Mouse (Mus musculus) mesoderm, embryonic 11.5 days (tissue): ENCODE results near the gene Fam69b.

Source experiments
- DNase-seq: peaks from one replicate; pipeline ENCODE4 v3.0.0-alpha.2; 2012; ENCODE audit warnings: low read depth, low spot score

Fam69b gene

DNA sequence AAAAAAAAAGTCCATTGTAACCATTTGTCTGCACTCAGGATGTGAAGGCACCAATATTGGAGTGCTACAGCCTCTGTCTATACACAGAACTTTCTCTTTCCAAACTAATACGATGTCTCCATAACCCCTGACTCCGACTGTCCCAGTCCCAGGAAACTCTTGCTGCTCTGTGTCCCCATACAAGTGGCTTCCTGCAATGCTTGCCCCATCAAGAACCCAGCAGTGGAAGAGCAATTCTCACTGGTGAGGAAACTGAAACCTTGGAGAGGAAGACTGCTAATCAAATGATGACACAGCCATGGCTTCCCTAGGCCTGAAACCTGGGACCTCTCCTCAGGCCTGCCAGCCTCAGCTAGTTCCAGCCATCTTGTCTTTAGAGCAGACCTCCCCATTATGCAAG is 30.4 kb upstream of the Fam69b start:
- no peak for DNase-seq

GRCm38 (mm10) chr2:26598462-26598861 is 29.8 kb upstream of the Fam69b start:
- no peak for DNase-seq

DNA sequence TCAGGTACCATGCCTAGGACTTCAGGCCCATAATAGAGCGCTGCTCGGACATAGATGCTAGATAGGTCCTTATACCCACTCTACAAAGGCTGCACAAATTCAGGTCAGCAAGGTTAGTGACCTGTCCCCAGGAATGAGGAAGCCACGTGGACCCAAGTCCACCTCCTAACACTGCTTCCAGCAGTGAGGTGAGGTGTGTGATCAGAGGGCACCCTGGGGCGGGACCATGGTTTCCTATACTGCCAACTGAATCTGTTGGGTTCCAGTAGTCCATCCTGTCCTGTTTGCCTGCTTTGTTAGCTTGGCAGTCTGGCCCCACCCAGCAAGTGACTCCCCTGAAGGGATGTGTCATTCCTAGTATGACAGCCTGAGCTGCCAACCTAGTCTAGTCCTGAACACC is 28.3 kb upstream of the Fam69b start:
- DNase-seq, result no peak

GRCm38 (mm10) chr2:26600664-26601063 is 27.6 kb upstream of the Fam69b start:
- DNase-seq, result no peak

DNA sequence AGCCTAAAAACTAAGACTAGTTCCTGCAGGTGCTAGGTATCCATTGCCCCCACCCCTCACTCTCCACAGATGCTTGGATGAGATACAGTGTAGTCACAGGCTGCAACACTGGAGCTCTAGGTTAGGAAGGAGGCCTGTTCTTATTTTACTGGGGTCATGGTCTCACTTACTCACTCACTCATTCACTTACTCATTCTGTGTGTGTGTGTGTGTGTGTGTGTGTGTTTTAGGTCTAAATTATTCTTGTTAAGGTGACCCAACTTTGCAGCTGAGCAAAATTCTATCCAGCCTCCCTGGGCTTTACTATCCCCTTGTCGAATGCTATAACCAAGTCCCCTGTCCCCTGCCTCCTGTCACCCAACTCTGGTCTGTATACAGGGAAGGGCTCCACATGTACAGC is 26.7 kb upstream of the Fam69b start:
- DNase-seq, result no peak

- no peak for DNase-seq
Measured at GRCm38 (mm10) chr2:26602631-26603030, 25.6 kb upstream of the Fam69b start.

DNA sequence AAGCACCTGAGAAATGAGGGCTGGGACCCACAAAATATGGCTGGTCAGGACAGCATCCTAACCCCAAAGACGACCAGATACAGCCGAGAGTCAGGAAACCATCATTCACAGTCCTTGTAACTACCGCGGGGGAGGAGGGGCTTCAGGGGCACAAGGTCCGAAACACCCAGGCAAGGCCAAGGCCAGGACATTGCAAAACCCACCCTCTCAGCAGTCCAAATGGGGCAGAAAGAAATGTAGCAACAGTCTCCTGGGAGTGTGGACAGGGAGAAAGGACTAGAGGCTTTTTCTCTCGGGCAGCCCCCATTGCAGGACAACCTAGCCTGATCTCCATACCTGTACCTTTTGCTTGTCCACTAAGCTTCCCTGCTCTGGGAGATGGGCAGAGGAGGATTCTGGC is 25.1 kb upstream of the Fam69b start:
- no peak for DNase-seq

DNA sequence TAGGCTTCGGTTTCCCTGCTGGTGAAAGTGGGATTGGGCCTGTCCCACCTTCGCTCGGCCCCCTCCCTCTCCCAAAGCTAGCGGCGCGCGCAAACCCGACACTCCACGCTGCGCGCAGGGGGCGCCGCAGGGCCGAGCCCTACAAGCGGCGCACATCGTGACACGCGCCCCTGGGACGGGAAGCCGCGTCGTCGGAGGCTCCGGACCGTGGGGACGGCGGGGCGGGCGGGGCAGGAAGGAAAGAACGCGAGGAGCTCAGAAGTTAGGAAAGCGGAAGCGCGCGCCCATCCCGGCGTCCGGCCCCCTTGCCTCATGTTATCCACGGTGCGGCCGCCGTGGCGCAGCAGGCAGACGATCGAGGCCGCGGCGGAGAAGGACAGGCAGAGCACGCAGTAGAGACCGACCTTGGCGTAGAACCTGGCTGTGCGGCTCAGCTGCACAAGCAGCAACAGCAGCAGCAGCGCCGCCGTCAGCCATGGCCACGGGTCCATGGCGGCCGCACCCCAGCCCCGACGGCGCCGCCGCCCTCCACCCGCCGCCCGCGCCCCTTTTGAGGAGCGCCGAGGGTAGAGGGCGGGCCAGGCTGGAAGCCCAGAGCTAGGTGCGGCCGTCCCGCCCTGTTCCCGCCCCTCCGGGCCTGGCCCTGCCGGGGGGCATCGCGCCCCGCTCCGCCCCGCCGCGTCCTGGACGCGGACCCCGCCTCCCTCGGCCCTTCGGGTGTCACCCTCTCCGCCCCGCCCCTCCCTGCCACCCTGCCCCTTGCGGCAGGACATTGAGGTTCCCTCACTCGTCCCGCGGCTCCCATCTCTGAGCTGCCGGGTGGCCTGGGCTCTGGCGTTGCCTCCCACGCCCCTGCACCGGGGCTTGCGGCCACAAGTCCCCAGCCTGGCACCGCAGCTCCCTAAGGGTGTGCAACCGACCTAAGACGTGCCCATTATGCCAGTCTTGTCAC is 24.3 kb upstream of the Fam69b start, which contains the start of gene Agpat2:
Gene Agpat2, minus strand, starts transcription at position 698 of the 952 bp plus-strand sequence.
- peak; percentile 73 for DNase-seq

GRCm38 (mm10) chr2:26605331-26605730 is 22.9 kb upstream of the Fam69b start:
- no peak for DNase-seq

DNA sequence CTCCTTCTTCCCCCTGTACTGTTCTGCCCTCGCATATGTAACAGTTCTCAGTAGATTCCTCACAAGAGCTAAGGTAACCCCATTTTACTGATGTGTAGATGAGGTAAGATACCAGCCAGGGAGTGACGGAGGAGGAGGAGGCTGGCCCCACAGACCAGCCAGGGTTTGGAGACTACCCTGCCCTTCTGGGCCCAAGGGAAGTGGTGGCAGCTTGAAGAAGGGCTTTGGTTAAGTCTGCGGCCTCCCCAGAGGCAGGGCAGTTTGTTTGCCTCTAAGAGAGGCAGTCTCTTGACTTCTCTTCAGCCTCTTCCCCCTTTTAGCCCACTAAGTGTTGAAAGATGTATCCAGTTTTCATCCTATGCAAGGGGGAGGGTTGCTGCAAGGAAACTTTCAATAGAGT is 21.7 kb upstream of the Fam69b start:
- DNase-seq, result no peak

- DNase-seq, result no peak
Measured at GRCm38 (mm10) chr2:26607056-26607910, 21.0 kb upstream of the Fam69b start.

DNA sequence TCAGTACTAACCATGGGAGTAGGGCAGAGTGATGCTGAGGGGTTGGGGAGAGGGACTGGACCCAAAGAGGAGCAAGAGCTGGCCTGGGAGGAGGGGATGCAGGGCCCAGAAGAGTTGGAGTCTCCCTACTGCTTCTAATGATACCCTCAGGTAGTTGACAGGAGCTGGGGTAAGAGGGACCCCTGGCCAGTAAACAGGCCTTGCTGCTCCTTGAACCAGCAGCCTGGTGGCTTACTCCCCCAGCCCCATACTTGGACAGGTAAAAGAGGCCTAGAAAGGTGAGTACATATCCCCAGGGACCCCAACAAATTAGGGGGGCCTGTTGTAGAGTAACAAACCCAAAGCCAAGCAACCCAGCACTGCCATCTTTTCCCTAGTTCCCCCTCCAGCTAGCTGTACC is 19.5 kb upstream of the Fam69b start:
- no peak for DNase-seq

DNA sequence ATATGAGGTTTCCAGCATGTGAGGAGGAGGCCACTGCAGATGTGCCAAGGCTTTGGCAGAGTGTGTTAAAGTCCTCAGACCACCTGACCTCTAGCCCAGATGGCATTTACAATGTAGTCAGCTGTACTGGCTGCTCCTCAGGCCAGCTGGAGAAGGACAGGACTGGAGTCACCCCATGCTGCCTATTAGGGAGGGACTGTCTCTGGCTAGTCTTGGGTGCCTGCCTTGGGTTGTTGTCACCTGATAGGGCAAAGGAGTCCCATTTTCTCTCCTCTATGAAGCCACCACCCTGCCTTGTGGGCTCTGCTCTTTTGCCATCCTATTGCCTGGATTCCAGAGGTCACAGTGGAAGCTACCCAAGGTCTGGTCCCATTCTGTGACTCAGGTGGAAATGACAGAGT is 19.0 kb upstream of the Fam69b start:
- DNase-seq, result no peak

- DNase-seq, result no peak
Measured at GRCm38 (mm10) chr2:26610526-26610925, 17.7 kb upstream of the Fam69b start.

GRCm38 (mm10) chr2:26611054-26611453 is 17.2 kb upstream of the Fam69b start:
- DNase-seq, result no peak

DNA sequence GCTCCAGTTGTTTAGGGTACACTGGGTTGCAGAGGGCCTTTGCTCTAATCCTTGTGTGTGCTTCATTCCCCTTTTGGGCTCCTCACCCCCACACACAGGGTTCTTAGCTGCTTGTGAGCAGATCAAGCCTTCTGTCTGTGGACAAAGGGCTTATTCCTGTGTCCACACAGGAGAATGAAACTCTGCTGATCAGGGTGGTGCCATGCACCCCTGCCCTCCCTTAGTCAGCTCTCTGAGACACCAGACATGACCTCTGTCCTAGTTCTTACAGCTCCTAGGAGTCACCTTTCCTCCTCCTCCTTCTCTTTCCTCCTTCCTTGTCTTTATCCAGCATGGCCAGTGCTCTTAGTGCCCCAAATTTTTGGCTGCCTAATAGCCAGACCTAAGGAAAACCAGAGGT is 16.4 kb upstream of the Fam69b start:
- no peak for DNase-seq

DNA sequence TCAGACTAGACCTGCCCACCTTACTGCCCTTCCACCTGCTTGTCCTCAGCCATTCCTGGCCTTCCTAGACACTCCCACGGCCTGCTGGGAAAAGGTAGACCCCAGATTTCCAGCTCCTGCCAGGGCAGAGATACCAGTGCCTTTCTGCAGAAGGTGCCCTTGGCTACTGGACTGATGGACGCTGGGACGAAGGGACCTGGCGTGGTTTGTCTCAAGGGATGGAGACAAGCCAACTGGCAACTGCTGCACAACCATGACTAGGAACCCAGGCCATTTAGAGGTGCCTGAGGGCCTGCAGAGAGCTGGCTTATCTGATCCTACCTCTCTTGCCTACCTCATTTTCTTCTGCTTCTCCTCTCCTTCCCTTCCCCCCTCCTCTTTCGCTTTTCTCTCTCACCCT is 13.4 kb upstream of the Fam69b start:
- no peak for DNase-seq

DNA sequence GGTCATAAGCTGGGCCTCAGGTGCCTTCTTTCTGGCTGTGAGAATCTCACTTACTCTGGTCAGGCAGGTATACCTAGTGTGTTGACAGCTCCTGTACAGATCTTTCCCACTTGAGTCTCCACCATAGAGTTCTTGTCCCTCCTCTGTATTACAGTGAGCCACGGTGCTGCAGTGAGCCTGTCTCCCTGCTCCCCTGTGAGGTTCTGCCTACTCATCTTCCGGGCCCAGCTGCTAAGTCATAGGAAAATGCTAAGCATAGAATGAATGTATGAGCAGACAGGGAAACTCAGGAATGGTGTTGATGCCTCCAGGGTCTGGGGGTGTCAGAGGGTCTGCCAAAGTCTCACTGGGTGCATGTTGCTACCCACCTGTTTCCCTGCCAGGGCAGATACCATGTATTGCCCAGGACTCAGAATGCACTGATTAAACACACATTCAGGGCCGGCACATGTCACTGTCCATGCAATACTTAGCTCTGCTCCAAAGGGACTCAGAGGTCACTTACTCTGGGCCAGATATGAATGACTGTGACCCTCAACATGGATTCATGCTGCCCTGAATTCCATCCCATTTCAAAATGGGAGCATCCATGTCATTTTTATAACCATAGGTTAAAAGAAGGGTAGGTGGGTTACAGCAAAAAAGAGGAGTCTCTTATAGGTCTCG is 12.7 kb upstream of the Fam69b start:
- DNase-seq, result no peak

DNA sequence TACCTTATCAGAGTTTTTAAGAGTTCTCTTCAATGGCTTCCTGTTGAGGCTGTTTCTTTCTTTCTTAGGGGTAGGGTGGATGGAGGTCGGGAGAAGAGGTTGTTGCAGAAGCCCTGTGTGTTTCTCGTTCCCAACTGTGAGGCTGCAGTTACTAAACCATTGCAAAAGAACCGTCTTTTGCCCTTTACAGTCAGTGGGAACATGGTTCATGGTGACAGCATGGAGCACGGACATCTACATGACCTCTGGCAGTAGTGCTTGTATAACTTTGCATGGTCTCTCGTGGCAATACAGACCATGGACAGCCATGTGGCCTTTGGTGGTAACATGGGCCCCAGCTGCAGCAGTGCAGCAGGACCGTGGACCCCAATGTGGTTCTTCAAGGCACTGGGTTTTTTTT is 10.9 kb upstream of the Fam69b start:
- no peak for DNase-seq

GRCm38 (mm10) chr2:26617928-26618327 is 10.3 kb upstream of the Fam69b start:
- no peak for DNase-seq

DNA sequence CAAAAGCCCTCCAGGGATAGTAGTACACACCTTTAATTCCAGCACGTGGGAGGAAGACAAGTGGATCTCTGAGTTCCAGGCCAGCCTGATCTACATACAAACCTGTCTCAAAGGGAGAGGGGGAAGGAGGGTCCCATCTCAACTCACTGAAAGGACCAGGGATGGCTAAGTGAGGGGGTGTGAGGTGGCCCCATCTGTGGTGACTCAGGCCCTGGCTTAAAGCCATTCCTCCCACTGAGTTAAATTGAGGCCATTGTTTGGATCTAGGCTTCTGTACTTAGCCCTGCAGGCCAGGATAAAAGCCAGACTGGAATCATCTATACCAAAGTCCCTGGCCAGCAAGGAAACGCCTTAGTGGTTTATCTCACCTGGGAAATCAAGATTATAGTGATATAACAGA is 7.0 kb upstream of the Fam69b start:
- no peak for DNase-seq

GRCm38 (mm10) chr2:26622984-26623383 is 5.3 kb upstream of the Fam69b start:
- no peak for DNase-seq
